Mouse (Mus musculus) stomach, embryonic 14.5 days (tissue): ENCODE measurements around the gene Mis18a. TPM values are rescaled to one million over a fixed set of nuclear protein-coding genes. Genes with fewer than 3 reads are reported as not detected.

Experiments
- ATAC-seq: fragments of 200-750 bp; cut with Nextera tagmentation; 2 replicates; pipeline ENCODE4 v1.8.0; 2017; ENCODE audit warnings: low read depth, moderate TSS enrichment; ENCODE audit not compliant: insufficient number of reproducible peaks, insufficient read depth, low FRiP score
- H3K27ac ChIP-seq: fragments of 300-500 bp; sonication (generic); 2 replicates; pipeline ENCODE4 v1.5.1; 2014; ENCODE audit warnings: mild to moderate bottlenecking, low read length, moderate library complexity, mixed read lengths
- H3K27me3 ChIP-seq: fragments of 300-500 bp; sonication (generic); 2 replicates; pipeline ENCODE4 v1.6.1; 2014; ENCODE audit warnings: low read length, control low read depth, mixed read lengths; ENCODE audit not compliant: control insufficient read depth, insufficient read depth
- H3K36me3 ChIP-seq: fragments of 300-500 bp; sonication (generic); 2 replicates; pipeline ENCODE4 v1.6.1; 2014; ENCODE audit warnings: mild to moderate bottlenecking, control low read depth, low read length, moderate library complexity, mixed read lengths; ENCODE audit not compliant: control insufficient read depth, insufficient read depth
- H3K4me1 ChIP-seq: fragments of 300-500 bp; sonication (generic); 2 replicates; pipeline ENCODE4 v1.6.1; 2014; ENCODE audit warnings: low read length, control low read depth, mixed read lengths; ENCODE audit not compliant: control insufficient read depth, insufficient read depth
- H3K4me2 ChIP-seq: fragments of 300-500 bp; sonication (generic); replicated peaks from 2 replicates; pipeline ENCODE4 v1.6.1; 2014; ENCODE audit warnings: low read depth, low read length, control low read depth
- H3K4me3 ChIP-seq: fragments of 300-500 bp; sonication (generic); 2 replicates; pipeline ENCODE4 v1.5.1; 2014; ENCODE audit warnings: low read depth, low read length, control low read depth
- H3K9ac ChIP-seq: fragments of 300-500 bp; sonication (generic); replicated peaks from 2 replicates; pipeline ENCODE4 v1.6.1; 2014; ENCODE audit warnings: low read depth, mild to moderate bottlenecking, control low read depth, low read length, moderate library complexity, mixed read lengths
- H3K9me3 ChIP-seq: fragments of 300-500 bp; sonication (generic); 2 replicates; pipeline ENCODE4 v1.6.1; 2016; ENCODE audit warnings: low read depth, low read length, control low read depth; ENCODE audit not compliant: control insufficient read depth
- WGBS: fragments of 180-500 bp; shearing (Covaris S2); extraction: QIAGEN DNeasy Blood & Tissue Kit; methylation state at CpG from one replicate; pipeline ENCODE4 v1.1.7; 2014; 5-methylcytosine and 5-hydroxymethylcytosine counted together
- polyA plus RNA-seq: library from polyadenylated mRNA; unstranded; fragments of >200 nt; fragmentation: Nextera tagmentation; extraction: Ambion mirVana; gene quantifications from 2 replicates; pipeline ENCODE4 v1.2.1, GENCODE M21; 2014

The Mis18a gene
- polyA plus RNA-seq = 61.8 and 62.3 TPM in 2 replicates

GRCm38 (mm10) chr16:90727233-90728115, at the start of gene Mis18a:
Mis18a (minus strand) TSS chr16:90727404.
- peak; percentile 95 for ATAC-seq
- H3K9me3 ChIP-seq = no peaks in the 10 kb centered on the region
- H3K4me1 ChIP-seq = peaks cover 6% of the 10 kb centered on the region; the same call in 1 of the 2 replicates
- H3K36me3 ChIP-seq = peaks cover 6% of the 10 kb centered on the region
- peak within 1 kb of the TSS; percentile 61; the same call in 1 of the 2 replicates for H3K27ac ChIP-seq
- H3K4me2 ChIP-seq = peak within 1 kb of the TSS; percentile 94
- H3K9ac ChIP-seq = peak within 1 kb of the TSS; percentile 77
- 2% methylated on average over 53 of the region's 53 CpGs for WGBS
- no peaks in the 10 kb centered on the region for H3K27me3 ChIP-seq
- H3K4me3 ChIP-seq = peak within 1 kb of the TSS; percentile 91

GRCm38 (mm10) chr16:90775946-90776520, 48.8 kb upstream of the Mis18a start:
- Histone ChIP-seq H3K9me3 (no peaks in the 10 kb centered on the region), H3K9ac (no peak overlapping the region), H3K27me3 (no peaks in the 10 kb centered on the region), H3K4me2 (no peak overlapping the region), H3K4me1 (peaks cover 11% of the 10 kb centered on the region; the same call in 1 of the 2 replicates), H3K4me3 (no peak overlapping the region), H3K36me3 (peaks cover 46% of the 10 kb centered on the region), H3K27ac (no peak overlapping the region)
- ATAC-seq = no peak
- 80% methylated on average over 10 of the region's 10 CpGs for WGBS

- no peak overlapping the region for H3K4me2 ChIP-seq
- WGBS = 89% methylated on average over 6 of the region's 6 CpGs
- no peak overlapping the region for H3K9ac ChIP-seq
- H3K9me3 ChIP-seq = no peaks in the 10 kb centered on the region
- no peak for ATAC-seq
- no peak overlapping the region for H3K27ac ChIP-seq
- no peaks in the 10 kb centered on the region for H3K27me3 ChIP-seq
- peaks cover 2% of the 10 kb centered on the region; the same call in 1 of the 2 replicates for H3K4me1 ChIP-seq
- H3K4me3 ChIP-seq = no peak overlapping the region
- H3K36me3 ChIP-seq = peaks cover 44% of the 10 kb centered on the region
These were observed 47.4 kb upstream of the Mis18a start for GRCm38 (mm10) chr16:90774646-90775045.

GRCm38 (mm10) chr16:90774216-90774615, 47.0 kb upstream of the Mis18a start:
- Histone ChIP-seq H3K4me3 (no peak overlapping the region), H3K4me2 (no peak overlapping the region), H3K27ac (no peak overlapping the region), H3K9ac (no peak overlapping the region), H3K27me3 (no peaks in the 10 kb centered on the region), H3K4me1 (no peaks in the 10 kb centered on the region), H3K9me3 (no peaks in the 10 kb centered on the region), H3K36me3 (peaks cover 45% of the 10 kb centered on the region)
- WGBS = 95% methylated on average over 12 of the region's 12 CpGs
- no peak for ATAC-seq

GRCm38 (mm10) chr16:90766919-90767454, 39.8 kb upstream of the Mis18a start:
- Histone ChIP-seq H3K4me2 (no peak overlapping the region), H3K36me3 (peaks cover 37% of the 10 kb centered on the region), H3K27ac (no peak overlapping the region), H3K27me3 (no peaks in the 10 kb centered on the region), H3K9me3 (no peaks in the 10 kb centered on the region), H3K9ac (no peak overlapping the region), H3K4me3 (no peak overlapping the region), H3K4me1 (no peaks in the 10 kb centered on the region)
- ATAC-seq = no peak
- 95% methylated on average over 15 of the region's 15 CpGs for WGBS

GRCm38 (mm10) chr16:90765195-90765877, 38.1 kb upstream of the Mis18a start:
- H3K9me3 ChIP-seq = no peaks in the 10 kb centered on the region
- no peak overlapping the region for H3K4me3 ChIP-seq
- H3K27me3 ChIP-seq = no peaks in the 10 kb centered on the region
- 74% methylated on average over 9 of the region's 9 CpGs for WGBS
- no peak overlapping the region for H3K27ac ChIP-seq
- no peak overlapping the region for H3K9ac ChIP-seq
- H3K36me3 ChIP-seq = peaks cover 33% of the 10 kb centered on the region
- no peaks in the 10 kb centered on the region for H3K4me1 ChIP-seq
- ATAC-seq = no peak
- H3K4me2 ChIP-seq = no peak overlapping the region

GRCm38 (mm10) chr16:90760515-90760914, 33.3 kb upstream of the Mis18a start:
- Histone ChIP-seq H3K4me2 (no peak overlapping the region), H3K4me3 (no peak overlapping the region), H3K9me3 (no peaks in the 10 kb centered on the region), H3K36me3 (peaks cover 23% of the 10 kb centered on the region; the same call in 1 of the 2 replicates), H3K9ac (no peak overlapping the region), H3K4me1 (no peaks in the 10 kb centered on the region), H3K27me3 (no peaks in the 10 kb centered on the region), H3K27ac (no peak overlapping the region)
- WGBS = 32% methylated on average over 4 of the region's 4 CpGs
- ATAC-seq = peak; percentile 74; the same call in 1 of the 2 replicates

GRCm38 (mm10) chr16:90759335-90759734, 32.1 kb upstream of the Mis18a start:
- no peak for ATAC-seq
- no peaks in the 10 kb centered on the region for H3K27me3 ChIP-seq
- H3K4me3 ChIP-seq = no peak overlapping the region
- no peaks in the 10 kb centered on the region for H3K9me3 ChIP-seq
- H3K36me3 ChIP-seq = peaks cover 24% of the 10 kb centered on the region; the same call in 1 of the 2 replicates
- H3K27ac ChIP-seq = no peak overlapping the region
- H3K4me1 ChIP-seq = no peaks in the 10 kb centered on the region
- 67% methylated on average over 3 of the region's 3 CpGs for WGBS
- H3K4me2 ChIP-seq = no peak overlapping the region
- H3K9ac ChIP-seq = no peak overlapping the region
